Mouse (Mus musculus): ENCODE results near the gene Ctss. TPM values are rescaled to one million over a fixed set of nuclear protein-coding genes. Genes with fewer than 3 reads are reported as not detected.

Gene Ctss
- total and polyA plus RNA-seq, 3 experiments = 0.66 TPM; not detected in 2

GRCm38 (mm10) chr3:95516614-95517041 lies 10.0 kb upstream of the Ctss start:
- Histone ChIP-seq H3K9me3 (replicated peaks) (no peaks in the 10 kb centered on the region), H3K27me3 (ENCODE audit: insufficient read depth, low read length) (no peaks in the 10 kb centered on the region), H3K4me1 (ENCODE audit: insufficient read depth, low read depth, low read length) (peaks cover 69% of the 10 kb centered on the region), H3K4me3 (ENCODE audit: low read depth, low read length) (no peak overlapping the region; the same call in 1 of the 2 replicates), H3K36me3 (replicated peaks) (no peaks in the 10 kb centered on the region)
- DNase-seq (ENCODE audit: low spot score) = peak; percentile 33
- ATAC-seq (ENCODE audit: extremely low read depth, insufficient number of reproducible peaks, low FRiP score, poor library complexity, severe bottlenecking) = no peak
- TF ChIP-seq GATA2 (IDR thresholded peaks at IDR 0.05; ENCODE audit: borderline replicate concordance, low read depth, low read length) = no peak
- TF ChIP-seq POLR2AphosphoS5 (IDR thresholded peaks at IDR 0.05; ENCODE audit: insufficient replicate concordance, low read depth, low read length) = no peak
- peak; percentile 74 for TF ChIP-seq TAL1 (conservative IDR thresholded peaks at IDR 0.05; ENCODE audit: low read depth, low read length)
- no peak for TF ChIP-seq GATA1 (IDR thresholded peaks at IDR 0.05; ENCODE audit: borderline replicate concordance, low read length)

GRCm38 (mm10) chr3:95517493-95517898 lies 9.1 kb upstream of the Ctss start:
- no peaks in the 10 kb centered on the region for H3K9me3 ChIP-seq (replicated peaks)
- H3K27me3 ChIP-seq (ENCODE audit: insufficient read depth, low read length) = no peaks in the 10 kb centered on the region
- DNase-seq (ENCODE audit: low spot score) (peak; percentile 28), ATAC-seq (ENCODE audit: extremely low read depth, insufficient number of reproducible peaks, low FRiP score, poor library complexity, severe bottlenecking) (no peak)
- TF ChIP-seq GATA2 (IDR thresholded peaks at IDR 0.05; ENCODE audit: borderline replicate concordance, low read depth, low read length) (no peak), GATA1 (IDR thresholded peaks at IDR 0.05; ENCODE audit: borderline replicate concordance, low read length) (no peak), POLR2AphosphoS5 (IDR thresholded peaks at IDR 0.05; ENCODE audit: insufficient replicate concordance, low read depth, low read length) (no peak), TAL1 (conservative IDR thresholded peaks at IDR 0.05; ENCODE audit: low read depth, low read length) (no peak), CTCF (IDR thresholded peaks at IDR 0.05; ENCODE audit: low read depth, low read length) (peak; percentile 99)
- H3K4me3 ChIP-seq (ENCODE audit: low read depth, low read length) = peak overlapping the region; percentile 46
- no peaks in the 10 kb centered on the region for H3K36me3 ChIP-seq (replicated peaks)
- H3K4me1 ChIP-seq (ENCODE audit: insufficient read depth, low read depth, low read length) = peaks cover 68% of the 10 kb centered on the region

GRCm38 (mm10) chr3:95518891-95519290 lies 7.7 kb upstream of the Ctss start:
- Histone ChIP-seq H3K4me1 (ENCODE audit: insufficient read depth, low read depth, low read length) (peaks cover 78% of the 10 kb centered on the region), H3K4me3 (ENCODE audit: low read depth, low read length) (peak overlapping the region; percentile 46; the same call in 1 of the 2 replicates), H3K36me3 (replicated peaks) (no peaks in the 10 kb centered on the region), H3K9me3 (replicated peaks) (no peaks in the 10 kb centered on the region), H3K27me3 (ENCODE audit: insufficient read depth, low read length) (0 out of 2 replicates have a peak, but pooled peaks cover under 1% of the 10 kb centered on the region)
- ATAC-seq (ENCODE audit: extremely low read depth, insufficient number of reproducible peaks, low FRiP score, poor library complexity, severe bottlenecking) (peak; percentile 23; the same call in 1 of the 2 replicates), DNase-seq (ENCODE audit: low spot score) (peak; percentile 45)
- TF ChIP-seq TAL1 (conservative IDR thresholded peaks at IDR 0.05; ENCODE audit: low read depth, low read length) = no peak
- TF ChIP-seq CTCF (IDR thresholded peaks at IDR 0.05; ENCODE audit: low read depth, low read length) = no peak
- no peak for TF ChIP-seq GATA1 (IDR thresholded peaks at IDR 0.05; ENCODE audit: borderline replicate concordance, low read length)
- no peak for TF ChIP-seq GATA2 (IDR thresholded peaks at IDR 0.05; ENCODE audit: borderline replicate concordance, low read depth, low read length)
- no peak for TF ChIP-seq POLR2AphosphoS5 (IDR thresholded peaks at IDR 0.05; ENCODE audit: insufficient replicate concordance, low read depth, low read length)

- Histone ChIP-seq H3K4me1 (ENCODE audit: insufficient read depth, low read depth, low read length) (peaks cover 80% of the 10 kb centered on the region), H3K4me3 (ENCODE audit: low read depth, low read length) (peak overlapping the region; percentile 37; the same call in 1 of the 2 replicates), H3K9me3 (replicated peaks) (no peaks in the 10 kb centered on the region), H3K27me3 (ENCODE audit: insufficient read depth, low read length) (peaks cover 4% of the 10 kb centered on the region; the same call in 1 of the 2 replicates), H3K36me3 (replicated peaks) (no peaks in the 10 kb centered on the region)
- DNase-seq (ENCODE audit: low spot score) (peak; percentile 24), ATAC-seq (ENCODE audit: extremely low read depth, insufficient number of reproducible peaks, low FRiP score, poor library complexity, severe bottlenecking) (peak; percentile 86)
- TF ChIP-seq TAL1 (conservative IDR thresholded peaks at IDR 0.05; ENCODE audit: low read depth, low read length) = peak; percentile 98
- no peak for TF ChIP-seq GATA1 (IDR thresholded peaks at IDR 0.05; ENCODE audit: borderline replicate concordance, low read length)
Observed at GRCm38 (mm10) chr3:95519315-95519714, 7.3 kb upstream of the Ctss start.

- H3K4me1 ChIP-seq (ENCODE audit: insufficient read depth, low read depth, low read length) = peaks cover 81% of the 10 kb centered on the region
- no peak overlapping the region for H3K4me3 ChIP-seq (ENCODE audit: low read depth, low read length)
- no peaks in the 10 kb centered on the region for H3K9me3 ChIP-seq (replicated peaks)
- H3K36me3 ChIP-seq (replicated peaks) = no peaks in the 10 kb centered on the region
- ATAC-seq (ENCODE audit: extremely low read depth, insufficient number of reproducible peaks, low FRiP score, poor library complexity, severe bottlenecking) (no peak), DNase-seq (ENCODE audit: low spot score) (no peak)
- TF ChIP-seq POLR2AphosphoS5 (IDR thresholded peaks at IDR 0.05; ENCODE audit: insufficient replicate concordance, low read depth, low read length) = no peak
- TF ChIP-seq GATA1 (IDR thresholded peaks at IDR 0.05; ENCODE audit: borderline replicate concordance, low read length) = no peak
- no peak for TF ChIP-seq CTCF (IDR thresholded peaks at IDR 0.05; ENCODE audit: low read depth, low read length)
- TF ChIP-seq TAL1 (conservative IDR thresholded peaks at IDR 0.05; ENCODE audit: low read depth, low read length) = no peak
- TF ChIP-seq GATA2 (IDR thresholded peaks at IDR 0.05; ENCODE audit: borderline replicate concordance, low read depth, low read length) = no peak
- H3K27me3 ChIP-seq (ENCODE audit: insufficient read depth, low read length) = peaks cover 4% of the 10 kb centered on the region
Observed at GRCm38 (mm10) chr3:95520100-95520499, 6.5 kb upstream of the Ctss start.

- Histone ChIP-seq H3K4me3 (ENCODE audit: low read depth, low read length) (no peak overlapping the region), H3K27me3 (ENCODE audit: insufficient read depth, low read length) (peaks cover 4% of the 10 kb centered on the region), H3K36me3 (replicated peaks) (no peaks in the 10 kb centered on the region), H3K9me3 (replicated peaks) (no peaks in the 10 kb centered on the region), H3K4me1 (ENCODE audit: insufficient read depth, low read depth, low read length) (peaks cover 75% of the 10 kb centered on the region)
- ATAC-seq (ENCODE audit: extremely low read depth, insufficient number of reproducible peaks, low FRiP score, poor library complexity, severe bottlenecking) (no peak), DNase-seq (ENCODE audit: low spot score) (peak; percentile 21)
- TF ChIP-seq GATA1 (IDR thresholded peaks at IDR 0.05; ENCODE audit: borderline replicate concordance, low read length) = no peak
Observed at GRCm38 (mm10) chr3:95521168-95521567, 5.4 kb upstream of the Ctss start.

- Histone ChIP-seq H3K4me3 (ENCODE audit: low read depth, low read length) (no peak overlapping the region), H3K36me3 (replicated peaks) (no peaks in the 10 kb centered on the region), H3K9me3 (replicated peaks) (no peaks in the 10 kb centered on the region), H3K27me3 (ENCODE audit: insufficient read depth, low read length) (peaks cover 8% of the 10 kb centered on the region), H3K4me1 (ENCODE audit: insufficient read depth, low read depth, low read length) (peaks cover 58% of the 10 kb centered on the region)
- DNase-seq (ENCODE audit: low spot score) (no peak), ATAC-seq (ENCODE audit: extremely low read depth, insufficient number of reproducible peaks, low FRiP score, poor library complexity, severe bottlenecking) (no peak)
- TF ChIP-seq GATA2 (IDR thresholded peaks at IDR 0.05; ENCODE audit: borderline replicate concordance, low read depth, low read length) = no peak
- no peak for TF ChIP-seq GATA1 (IDR thresholded peaks at IDR 0.05; ENCODE audit: borderline replicate concordance, low read length)
- no peak for TF ChIP-seq POLR2AphosphoS5 (IDR thresholded peaks at IDR 0.05; ENCODE audit: insufficient replicate concordance, low read depth, low read length)
Observed at GRCm38 (mm10) chr3:95523662-95524061, 2.9 kb upstream of the Ctss start.
